ENCODE assay signal across 14 mouse cellular contexts in genomic region chr3:29890764-29891163, GRCm38 (mm10).
DNase-seq lines count a peak whose midpoint lies in the region; ATAC-seq and TF ChIP-seq lines count a peak whose summit lies in the region.
"Had no signal": no experiment of that assay in that cellular context is flagged by ENCODE, and none has a peak within 500 bp of the region (broad histone marks: within the 10 kb centered on the region; RNA-seq: fewer than 3 reads in every experiment).

No protein-coding gene starts in this region.

- TF ChIP-seq POLR2A in myocyte (IDR thresholded peaks at IDR 0.05; ENCODE audit: insufficient read length, low read depth), result no peak

- H3K79me2 ChIP-seq in myocyte (ENCODE audit: control insufficient read depth, insufficient read depth), result no peaks in the 10 kb centered on the region

- no peak overlapping the region for H3K27ac ChIP-seq in heart, embryonic 12.5 days (ENCODE audit: poor library complexity, severe bottlenecking)
- no peak overlapping the region for H3K27ac ChIP-seq in lung, embryonic 16.5 days (ENCODE audit: low read length)
- H3K27ac ChIP-seq in hindbrain, embryonic 12.5 days, result no peak overlapping the region
- H3K27ac ChIP-seq: forebrain, embryonic 10.5 days; heart, embryonic 10.5 days; hindbrain, embryonic 10.5 days had no signal

- H3K4me2 ChIP-seq in heart, embryonic 12.5 days, result no peak overlapping the region
- H3K4me2 ChIP-seq in lung, embryonic 16.5 days (ENCODE audit: low read depth, low read length), result no peak overlapping the region
- peak overlapping the region; percentile 81 for H3K4me2 ChIP-seq in myocyte (ENCODE audit: low read depth)
- H3K4me2 ChIP-seq in hindbrain, embryonic 12.5 days (replicated peaks), result no peak overlapping the region

- H3ac ChIP-seq in myocyte (ENCODE audit: control insufficient read depth, insufficient read length), result no peak overlapping the region

- peak; percentile 8 to 12 for DNase-seq in heart, postnatal 10 days
- DNase-seq in lung, postnatal 4 days, result no peak
- DNase-seq in adipocyte (ENCODE audit: low spot score), result peak; percentile 53
- DNase-seq: cerebellum, adult 8-10 months; kidney, adult 11 months; liver; spleen, adult 18-20 months had no signal

- ATAC-seq in heart, embryonic 12.5 days (ENCODE audit: insufficient number of reproducible peaks, low FRiP score), result no peak
- ATAC-seq in lung, embryonic 16.5 days (ENCODE audit: low read depth), result peak; percentile 67
- ATAC-seq in hindbrain, embryonic 12.5 days (ENCODE audit: low FRiP score), result no peak

- H3K27me3 ChIP-seq in heart, embryonic 12.5 days (replicated peaks), result no peaks in the 10 kb centered on the region
- H3K27me3 ChIP-seq in lung, embryonic 16.5 days (ENCODE audit: control insufficient read depth, insufficient read depth, low read depth, low read length), result no peaks in the 10 kb centered on the region
- no peaks in the 10 kb centered on the region for H3K27me3 ChIP-seq in myocyte (ENCODE audit: control insufficient read depth, insufficient read depth, insufficient read length)
- H3K27me3 ChIP-seq in hindbrain, embryonic 12.5 days, result no peaks in the 10 kb centered on the region

- intact Hi-C loops in heart, postnatal 10 days (cut with DNase I), result loop anchor here (2.0 to 10.0 kb wide), 3 partner anchors 78 to 624 kb away; no protein-coding TSS in a partner anchor

- H3K4me3 ChIP-seq in heart, embryonic 12.5 days, result no peak overlapping the region
- H3K4me3 ChIP-seq in lung, embryonic 16.5 days (ENCODE audit: low read length), result no peak overlapping the region
- peak overlapping the region; percentile 12 for H3K4me3 ChIP-seq in myocyte
- no peak overlapping the region for H3K4me3 ChIP-seq in hindbrain, embryonic 12.5 days
- H3K4me3 ChIP-seq: forebrain, embryonic 10.5 days; heart, embryonic 10.5 days; hindbrain, embryonic 10.5 days had no signal

- no peaks in the 10 kb centered on the region for H3K36me3 ChIP-seq in heart, embryonic 12.5 days
- H3K36me3 ChIP-seq in lung, embryonic 16.5 days (ENCODE audit: control insufficient read depth, insufficient read depth, low read length), result no peaks in the 10 kb centered on the region
- H3K36me3 ChIP-seq in myocyte (ENCODE audit: control insufficient read depth, insufficient read depth), result no peaks in the 10 kb centered on the region
- no peaks in the 10 kb centered on the region for H3K36me3 ChIP-seq in hindbrain, embryonic 12.5 days
- H3K36me3 ChIP-seq: forebrain, embryonic 10.5 days; heart, embryonic 10.5 days; hindbrain, embryonic 10.5 days had no signal

- H3K4me1 ChIP-seq in heart, embryonic 12.5 days (replicated peaks), result no peaks in the 10 kb centered on the region
- 0 out of 2 replicates have a peak, but pooled peaks cover 3% of the 10 kb centered on the region for H3K4me1 ChIP-seq in lung, embryonic 16.5 days (replicated peaks; ENCODE audit: control insufficient read depth, insufficient read depth, low read length)
- H3K4me1 ChIP-seq in hindbrain, embryonic 12.5 days, result no peaks in the 10 kb centered on the region
- H3K4me1 ChIP-seq: forebrain, embryonic 10.5 days; heart, embryonic 10.5 days; hindbrain, embryonic 10.5 days had no signal

- H3K9ac ChIP-seq in heart, embryonic 12.5 days, result no peak overlapping the region
- H3K9ac ChIP-seq in lung, embryonic 16.5 days (ENCODE audit: low read length), result no peak overlapping the region
- no peak overlapping the region for H3K9ac ChIP-seq in hindbrain, embryonic 12.5 days

- WGBS in heart, embryonic 12.5 days, result 63% methylated on average over 4 of the region's 4 CpGs
- 57% methylated on average over 4 of the region's 4 CpGs for WGBS in lung, embryonic 16.5 days
- 80% methylated on average over 4 of the region's 4 CpGs for WGBS in hindbrain, embryonic 12.5 days

- H3K9me3 ChIP-seq in heart, embryonic 12.5 days (replicated peaks), result no peaks in the 10 kb centered on the region
- no peaks in the 10 kb centered on the region for H3K9me3 ChIP-seq in lung, embryonic 16.5 days (ENCODE audit: control insufficient read depth, low read length)
- no peaks in the 10 kb centered on the region for H3K9me3 ChIP-seq in hindbrain, embryonic 12.5 days (replicated peaks)
- H3K9me3 ChIP-seq: forebrain, embryonic 10.5 days; heart, embryonic 10.5 days; hindbrain, embryonic 10.5 days had no signal

TF ChIP-seq in myocyte, 11 proteins besides CTCF, POLR2A, EP300 and RAD21:
- TF ChIP-seq MYOD1 (IDR thresholded peaks at IDR 0.05; ENCODE audit: control insufficient read depth in 1 of 3, insufficient read length in 2 of 3, low read depth in 2 of 3) (no peak), CEBPB (IDR thresholded peaks at IDR 0.05; ENCODE audit: insufficient read depth, poor library complexity, severe bottlenecking) (no peak), TCF12 (IDR thresholded peaks at IDR 0.05; ENCODE audit: insufficient read depth, poor library complexity, severe bottlenecking) (no peak), TCF3 (IDR thresholded peaks at IDR 0.05; ENCODE audit: insufficient read length, low read depth) (no peak), MAX (IDR thresholded peaks at IDR 0.05; ENCODE audit: low read depth) (no peak), USF1 (IDR thresholded peaks at IDR 0.05; ENCODE audit: low read depth) (no peak), MYOG (IDR thresholded peaks at IDR 0.05; ENCODE audit: control insufficient read depth in 1 of 3, insufficient read depth in 1 of 3, insufficient read length in 2 of 3, low read depth in 2 of 3) (no peak), E2F4 (IDR thresholded peaks at IDR 0.05; ENCODE audit: insufficient read depth) (no peak), POLR2AphosphoS2 (IDR thresholded peaks at IDR 0.05; ENCODE audit: insufficient read length, low read depth) (no peak), REST (IDR thresholded peaks at IDR 0.05; ENCODE audit: insufficient read depth, insufficient read length) (no peak), SRF (IDR thresholded peaks at IDR 0.05; ENCODE audit: control insufficient read depth, insufficient read length, low read depth) (no peak)
TF ChIP-seq in myocyte: peak in this region for 0.

Comparison
In these comparisons a context has a peak if more than half of its experiments do, and no peak if none do; other contexts are left out.
1. DNase-seq: peak in heart, postnatal 10 days (2 of 2) and adipocyte (single experiment); none in lung, postnatal 4 days (0 of 2).